Mouse (Mus musculus) myocyte (in vitro differentiated cells): ENCODE measurements around the gene Celf2.

ENCODE experiments used
- CEBPB ChIP-seq: IDR thresholded peaks from 2 replicates; pipeline ENCODE4 v1.6.1; 2011; ENCODE audit warnings: mild to moderate bottlenecking, moderate library complexity; ENCODE audit not compliant: poor library complexity, insufficient read depth, severe bottlenecking
- E2F4 ChIP-seq: IDR thresholded peaks from one replicate; pipeline ENCODE4 v1.6.1; 2011; ENCODE audit warnings: mild to moderate bottlenecking, control low read depth, moderate library complexity; ENCODE audit not compliant: insufficient read depth
- MAX ChIP-seq: IDR thresholded peaks from one replicate; pipeline ENCODE4 v1.6.1; 2011; ENCODE audit warnings: low read depth, mild to moderate bottlenecking, control low read depth
- MYOD1 ChIP-seq, 3 experiments: IDR thresholded peaks; one replicate each; pipeline ENCODE4 v1.6.1; 2011; ENCODE audit warnings: control low read depth in 2 of 3, low read depth in 2 of 3, mild to moderate bottlenecking in 2 of 3, moderate library complexity in 1 of 3; ENCODE audit not compliant: insufficient read length in 2 of 3, control insufficient read depth in 1 of 3
- POLR2A ChIP-seq: IDR thresholded peaks from one replicate; pipeline ENCODE4 v1.6.1; 2011; ENCODE audit warnings: low read depth, mild to moderate bottlenecking, control low read depth, moderate library complexity; ENCODE audit not compliant: insufficient read length
- SRF ChIP-seq: IDR thresholded peaks from one replicate; pipeline ENCODE4 v1.6.1; 2011; ENCODE audit warnings: low read depth; ENCODE audit not compliant: control insufficient read depth, insufficient read length
- TCF12 ChIP-seq: IDR thresholded peaks from one replicate; pipeline ENCODE4 v1.6.1; 2011; ENCODE audit warnings: mild to moderate bottlenecking, control low read depth; ENCODE audit not compliant: poor library complexity, insufficient read depth, severe bottlenecking
- TCF3 ChIP-seq: IDR thresholded peaks from one replicate; pipeline ENCODE4 v1.6.1; 2011; ENCODE audit warnings: low read depth, control low read depth; ENCODE audit not compliant: insufficient read length
- USF1 ChIP-seq: IDR thresholded peaks from one replicate; pipeline ENCODE4 v1.6.1; 2011; ENCODE audit warnings: low read depth, mild to moderate bottlenecking, control low read depth, moderate library complexity

GRCm38 (mm10) chr2:6796754-6797153 lies 712.6 kb downstream of the Celf2 start:
- no peak for TF ChIP-seq E2F4
- no peak for TF ChIP-seq SRF
- TF ChIP-seq TCF12: no peak
- TF ChIP-seq POLR2A: no peak
- no peak for TF ChIP-seq MAX
- TF ChIP-seq CEBPB: no peak
- TF ChIP-seq MYOD1 (IDR thresholded peaks at IDR 0.05; ENCODE audit: control insufficient read depth in 1 of 3, insufficient read length in 2 of 3, low read depth in 2 of 3): no peak
- no peak for TF ChIP-seq USF1
- no peak for TF ChIP-seq TCF3
